8 mouse cellular contexts compared by ENCODE assay signal in genomic region chr11:94208811-94209675, GRCm38 (mm10). TPM values are rescaled to one million over a fixed set of nuclear protein-coding genes. Genes with fewer than 3 reads are reported as not detected.
A peak's percentile ranks its signal among the peaks of the same experiment; 100 is the strongest.
DNase-seq lines count a peak whose midpoint lies in the region; ATAC-seq lines count a peak whose summit lies in the region.

No protein-coding gene starts in this region.

- H3K27me3 ChIP-seq in limb, embryonic 10.5 days (ENCODE audit: low read depth, poor library complexity, severe bottlenecking), result no peaks in the 10 kb centered on the region
- no peaks in the 10 kb centered on the region for H3K27me3 ChIP-seq in neural tube, embryonic 15.5 days (replicated peaks)

- H3K4me1 ChIP-seq in limb, embryonic 10.5 days, result peaks cover 25% of the 10 kb centered on the region
- H3K4me1 ChIP-seq in neural tube, embryonic 15.5 days, result peaks cover 12% of the 10 kb centered on the region

- H3K27ac ChIP-seq in limb, embryonic 10.5 days, result peak overlapping the region; percentile 87; the same call in 1 of the 2 replicates
- H3K27ac ChIP-seq in neural tube, embryonic 15.5 days (replicated peaks), result peak overlapping the region; percentile 99

- H3K9me3 ChIP-seq in limb, embryonic 10.5 days (replicated peaks), result no peaks in the 10 kb centered on the region
- no peaks in the 10 kb centered on the region for H3K9me3 ChIP-seq in neural tube, embryonic 15.5 days (replicated peaks)

- no peak overlapping the region for H3K9ac ChIP-seq in neural tube, embryonic 15.5 days (replicated peaks)

- 47% methylated on average over 8 of the region's 8 CpGs for WGBS in limb, embryonic 10.5 days
- WGBS in neural tube, embryonic 15.5 days, result 33% methylated on average over 8 of the region's 8 CpGs

- H3K36me3 ChIP-seq in limb, embryonic 10.5 days, result peaks cover 7% of the 10 kb centered on the region
- H3K36me3 ChIP-seq in neural tube, embryonic 15.5 days, result no peaks in the 10 kb centered on the region; the same call in 1 of the 2 replicates

- no peak for ATAC-seq in neural tube, embryonic 15.5 days (ENCODE audit: low FRiP score)

- peak overlapping the region; percentile 98 for H3K4me2 ChIP-seq in neural tube, embryonic 15.5 days

- H3K4me3 ChIP-seq in limb, embryonic 10.5 days, result peak overlapping the region; percentile 91
- H3K4me3 ChIP-seq in neural tube, embryonic 15.5 days (replicated peaks), result no peak overlapping the region

- peak; percentile 32 to 73 for DNase-seq in adrenal gland, adult (ENCODE audit: inconsistent age in 2 of 2, low spot score in 1 of 2)
- no peak for DNase-seq in adrenal gland, postnatal 4 days (ENCODE audit: low spot score in 2 of 2)
- peak; percentile 49 for DNase-seq in layer of hippocampus, adult 9-11 months
- no peak for DNase-seq in layer of hippocampus, adult 18-20 months (ENCODE audit: low spot score in 2 of 2)
- DNase-seq in limb, embryonic 10.5 days (ENCODE audit: low spot score), result no peak
- DNase-seq in adrenal gland, postnatal 14 days, result no peak
- DNase-seq in layer of hippocampus, adult 8-10 months (ENCODE audit: low spot score in 2 of 2), result no peak

RNA-seq across cellular contexts. Expression of gene Tob1, which starts 2.2 kb away (rescaled TPM):
- total RNA-seq in adrenal gland, postnatal 4 days (2021), result 100 to 1,000 TPM; 117 to 126 TPM
- total RNA-seq in layer of hippocampus, adult 18-20 months (2021), result 10 to 100 TPM; 46.3 to 48.6 TPM
- polyA plus RNA-seq in limb, embryonic 10.5 days (2016; fragmentation: Nextera tagmentation; extraction: Ambion mirVana), result 15.0 and 22.5 TPM in 2 replicates
- polyA plus RNA-seq in neural tube, embryonic 15.5 days (2015; fragmentation: Nextera tagmentation; extraction: Ambion mirVana), result 28.3 and 31.4 TPM in 2 replicates
- total RNA-seq in adrenal gland, postnatal 14 days (2021), result 158 and 199 TPM in 2 replicates
- 10 to 100 TPM; 35.8 to 44.1 (median 39.9) TPM for total RNA-seq in layer of hippocampus, adult 8-10 months (2022)

RNA-seq across cellular contexts. Expression of gene Wfikkn2, which starts 36.8 kb away (rescaled TPM):
- total RNA-seq in adrenal gland, postnatal 4 days (2021), result 1 to 10 TPM; 1.3 to 1.5 TPM
- total RNA-seq in layer of hippocampus, adult 18-20 months (2021), result under 1 TPM; 0.68 to 0.77 TPM
- 1.6 and 7.9 TPM in 2 replicates for polyA plus RNA-seq in limb, embryonic 10.5 days (2016; fragmentation: Nextera tagmentation; extraction: Ambion mirVana)
- polyA plus RNA-seq in neural tube, embryonic 15.5 days (2015; fragmentation: Nextera tagmentation; extraction: Ambion mirVana), result 3.2 and 5.5 TPM in 2 replicates
- total RNA-seq in adrenal gland, postnatal 14 days (2021), result 0.63 and 0.68 TPM in 2 replicates
- 1 to 10 TPM; 1.3 to 2.4 (median 1.9) TPM for total RNA-seq in layer of hippocampus, adult 8-10 months (2022)

Comparison
In these comparisons a context has a peak if more than half of its experiments do, and no peak if none do; other contexts are left out.
1. DNase-seq: peak in adrenal gland, adult (2 of 2) and layer of hippocampus, adult 9-11 months (single experiment); none in adrenal gland, postnatal 4 days (0 of 2), layer of hippocampus, adult 18-20 months (0 of 2), limb, embryonic 10.5 days (single experiment), adrenal gland, postnatal 14 days (single experiment) and layer of hippocampus, adult 8-10 months (0 of 2).